Mouse (Mus musculus): ENCODE measurements around the gene Nipal4.

DNA sequence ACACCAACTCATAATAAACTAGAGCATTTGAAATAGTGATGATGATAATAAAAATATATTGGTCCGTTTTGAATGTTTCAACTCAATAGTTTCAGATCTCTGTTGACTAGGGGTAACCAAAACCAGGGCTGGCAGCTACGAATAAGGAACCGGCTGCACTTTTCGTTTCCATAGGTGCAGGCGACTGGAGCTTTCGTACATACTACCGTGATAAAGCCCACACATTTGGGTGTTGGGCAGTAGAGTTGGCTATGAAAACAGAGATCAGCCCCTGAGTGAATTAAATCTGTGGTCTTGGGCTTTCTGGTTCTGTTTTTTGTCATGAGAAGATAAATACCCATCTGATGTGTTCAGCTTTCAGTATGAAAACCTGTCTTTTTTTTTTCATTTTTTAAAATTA, 40.0 kb downstream of the Nipal4 start:
- TF ChIP-seq CTCF (IDR thresholded peaks at IDR 0.05; ENCODE audit: low read depth, low read length) (no peak), TAL1 (conservative IDR thresholded peaks at IDR 0.05; ENCODE audit: low read depth, low read length) (no peak), GATA2 (IDR thresholded peaks at IDR 0.05; ENCODE audit: borderline replicate concordance, low read depth, low read length) (no peak), POLR2AphosphoS5 (IDR thresholded peaks at IDR 0.05; ENCODE audit: insufficient replicate concordance, low read depth, low read length) (no peak), GATA1 (IDR thresholded peaks at IDR 0.05; ENCODE audit: borderline replicate concordance, low read length) (no peak)

All from G1E (cell line).